Mouse (Mus musculus): ENCODE data around the gene Mctp1.

Gene Mctp1

GRCm38 (mm10) chr13:76620111-76620510, 235.8 kb downstream of the Mctp1 start:
- no peak for DNase-seq

GRCm38 (mm10) chr13:76620525-76620924, 236.2 kb downstream of the Mctp1 start:
- DNase-seq = no peak

- no peak for DNase-seq
Measured at GRCm38 (mm10) chr13:76633707-76634106, 249.4 kb downstream of the Mctp1 start.

GRCm38 (mm10) chr13:76638282-76638681, 253.9 kb downstream of the Mctp1 start:
- DNase-seq = no peak

GRCm38 (mm10) chr13:76659523-76659922, 275.2 kb downstream of the Mctp1 start:
- no peak for DNase-seq

GRCm38 (mm10) chr13:76681286-76681685, 297.0 kb downstream of the Mctp1 start:
- DNase-seq = no peak

- DNase-seq = no peak
Measured at GRCm38 (mm10) chr13:76689349-76689748, 305.0 kb downstream of the Mctp1 start.

- DNase-seq = no peak
Measured at GRCm38 (mm10) chr13:76690143-76690542, 305.8 kb downstream of the Mctp1 start.

GRCm38 (mm10) chr13:76690697-76691096, 306.4 kb downstream of the Mctp1 start:
- no peak for DNase-seq

- DNase-seq = no peak
Measured at GRCm38 (mm10) chr13:76734013-76734412, 349.7 kb downstream of the Mctp1 start.

- no peak for DNase-seq
Measured at GRCm38 (mm10) chr13:76750663-76751429, 366.5 kb downstream of the Mctp1 start.

GRCm38 (mm10) chr13:76759832-76760490, 375.6 kb downstream of the Mctp1 start:
- DNase-seq = peak; percentile 24

- no peak for DNase-seq
Measured at GRCm38 (mm10) chr13:76799662-76800061, 415.3 kb downstream of the Mctp1 start.

- DNase-seq = no peak
Measured at GRCm38 (mm10) chr13:76801126-76801632, 416.8 kb downstream of the Mctp1 start.

- no peak for DNase-seq
Measured at GRCm38 (mm10) chr13:76802051-76802728, 417.9 kb downstream of the Mctp1 start.

GRCm38 (mm10) chr13:76802926-76803325, 418.6 kb downstream of the Mctp1 start:
- no peak for DNase-seq

- DNase-seq = no peak
Measured at GRCm38 (mm10) chr13:76803799-76804198, 419.5 kb downstream of the Mctp1 start.

GRCm38 (mm10) chr13:76808871-76809390, 424.6 kb downstream of the Mctp1 start:
- DNase-seq = no peak

GRCm38 (mm10) chr13:76809802-76810201, 425.5 kb downstream of the Mctp1 start:
- no peak for DNase-seq

GRCm38 (mm10) chr13:76810496-76810939, 426.2 kb downstream of the Mctp1 start:
- no peak for DNase-seq

- DNase-seq = no peak
Measured at GRCm38 (mm10) chr13:76823083-76823482, 438.7 kb downstream of the Mctp1 start.

GRCm38 (mm10) chr13:76824932-76825694, 440.8 kb downstream of the Mctp1 start:
- no peak for DNase-seq
